Mouse (Mus musculus) brain, adult 2 months (tissue): ENCODE results near the gene Parp11.

Source experiments
- DNase-seq: peaks from one replicate; pipeline ENCODE4 v3.0.0; 2011; ENCODE audit warnings: low read depth, low spot score

Parp11 gene

DNA sequence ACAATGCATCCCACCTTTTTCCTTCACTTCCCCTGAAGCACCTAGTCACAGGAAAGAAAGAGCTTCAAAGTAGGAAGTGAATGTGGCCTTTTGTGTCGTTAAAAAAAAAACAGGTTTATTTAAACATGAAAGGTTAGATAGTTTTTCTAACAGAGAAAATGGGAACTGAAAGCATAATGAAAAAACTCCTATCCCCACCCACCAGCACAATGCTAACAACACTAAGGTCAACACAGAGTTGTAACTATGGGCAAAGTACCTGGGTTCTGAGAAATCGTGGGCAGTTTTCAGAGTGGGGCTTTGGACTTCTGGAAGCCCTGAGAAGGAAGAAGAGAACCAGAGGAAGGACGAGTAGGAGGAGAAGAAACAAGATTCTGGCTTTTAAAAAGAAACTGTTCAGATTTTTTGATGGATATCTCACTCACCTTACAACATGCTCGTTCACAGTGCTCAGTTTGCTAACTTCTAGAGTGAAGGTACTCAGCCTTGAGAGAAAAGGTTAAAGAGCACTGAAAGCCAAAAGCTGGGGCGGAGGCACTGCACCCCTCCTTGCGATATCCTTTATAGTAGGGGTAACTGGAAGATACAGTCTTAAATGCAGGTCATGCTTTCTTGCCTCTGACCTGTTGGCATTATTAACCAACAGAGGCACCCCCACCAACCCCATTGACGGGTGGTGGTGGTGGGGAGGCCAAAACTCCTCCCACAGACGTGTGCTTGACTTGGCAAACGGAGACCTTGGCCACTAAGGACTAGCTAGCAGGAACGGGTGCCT, 1.2 kb downstream of the Parp11 start:
- DNase-seq = no peak

DNA sequence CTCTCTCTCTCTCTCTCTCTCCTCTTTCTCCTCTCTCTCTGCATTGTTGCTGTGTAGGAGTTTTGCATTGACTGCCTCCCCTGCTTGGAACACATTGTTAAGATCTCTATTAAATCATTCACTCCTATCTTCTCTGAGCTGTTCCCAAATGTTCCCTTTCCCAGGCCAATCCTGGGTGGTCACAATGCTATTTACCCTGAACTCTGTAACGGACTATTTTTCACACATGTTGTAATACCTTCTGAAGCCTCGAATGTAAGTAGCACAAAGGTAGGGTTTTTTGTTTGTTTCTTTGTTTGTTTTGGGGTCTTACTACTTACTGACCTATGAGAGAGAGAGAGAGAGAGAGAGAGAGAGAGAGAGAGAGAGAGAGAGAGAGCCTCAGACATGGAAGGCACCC, 2.2 kb downstream of the Parp11 start:
- no peak for DNase-seq

DNA sequence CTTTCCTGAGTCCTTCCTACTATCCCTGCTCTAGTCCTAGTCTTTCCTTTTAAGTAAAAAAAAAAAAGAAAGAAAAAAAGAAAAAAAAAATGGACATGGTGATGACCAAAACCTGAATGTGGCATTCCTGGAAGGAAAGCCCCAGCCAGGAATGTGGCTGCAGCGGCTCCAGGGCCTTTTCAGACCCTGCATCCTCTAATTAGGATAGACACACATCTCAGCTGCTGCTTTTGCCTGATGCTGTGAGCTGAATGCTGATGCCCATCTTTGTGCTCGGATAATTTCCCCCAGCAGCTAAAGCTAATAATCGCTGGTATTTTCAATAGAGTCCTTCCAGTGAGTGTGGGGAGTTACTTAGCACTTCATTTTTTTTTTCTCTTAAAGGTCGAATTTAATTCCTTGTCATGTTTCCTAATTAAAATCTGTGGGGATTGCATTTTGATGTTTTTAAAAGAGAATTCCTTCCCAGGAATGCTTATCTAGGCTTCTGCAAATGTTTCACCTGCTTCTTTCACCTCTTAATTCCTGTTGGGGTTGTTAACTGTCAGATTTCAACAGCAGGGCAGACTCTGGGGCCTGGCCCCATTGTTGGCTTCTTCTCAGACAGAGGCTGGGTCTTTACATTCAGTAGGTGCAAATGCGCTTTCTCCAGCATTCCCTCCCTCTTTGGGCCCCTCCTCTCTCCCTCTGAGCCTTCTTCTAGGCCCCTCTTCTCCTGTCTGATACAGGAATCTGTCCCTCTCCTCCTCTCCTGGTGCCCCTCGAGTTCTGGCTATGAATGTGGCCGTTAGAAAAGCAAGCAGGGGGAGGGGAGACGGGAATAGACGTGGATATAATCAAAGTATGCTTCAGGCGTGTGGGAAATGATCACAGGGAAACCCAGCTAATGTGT, 3.1 kb downstream of the Parp11 start:
- DNase-seq = no peak

DNA sequence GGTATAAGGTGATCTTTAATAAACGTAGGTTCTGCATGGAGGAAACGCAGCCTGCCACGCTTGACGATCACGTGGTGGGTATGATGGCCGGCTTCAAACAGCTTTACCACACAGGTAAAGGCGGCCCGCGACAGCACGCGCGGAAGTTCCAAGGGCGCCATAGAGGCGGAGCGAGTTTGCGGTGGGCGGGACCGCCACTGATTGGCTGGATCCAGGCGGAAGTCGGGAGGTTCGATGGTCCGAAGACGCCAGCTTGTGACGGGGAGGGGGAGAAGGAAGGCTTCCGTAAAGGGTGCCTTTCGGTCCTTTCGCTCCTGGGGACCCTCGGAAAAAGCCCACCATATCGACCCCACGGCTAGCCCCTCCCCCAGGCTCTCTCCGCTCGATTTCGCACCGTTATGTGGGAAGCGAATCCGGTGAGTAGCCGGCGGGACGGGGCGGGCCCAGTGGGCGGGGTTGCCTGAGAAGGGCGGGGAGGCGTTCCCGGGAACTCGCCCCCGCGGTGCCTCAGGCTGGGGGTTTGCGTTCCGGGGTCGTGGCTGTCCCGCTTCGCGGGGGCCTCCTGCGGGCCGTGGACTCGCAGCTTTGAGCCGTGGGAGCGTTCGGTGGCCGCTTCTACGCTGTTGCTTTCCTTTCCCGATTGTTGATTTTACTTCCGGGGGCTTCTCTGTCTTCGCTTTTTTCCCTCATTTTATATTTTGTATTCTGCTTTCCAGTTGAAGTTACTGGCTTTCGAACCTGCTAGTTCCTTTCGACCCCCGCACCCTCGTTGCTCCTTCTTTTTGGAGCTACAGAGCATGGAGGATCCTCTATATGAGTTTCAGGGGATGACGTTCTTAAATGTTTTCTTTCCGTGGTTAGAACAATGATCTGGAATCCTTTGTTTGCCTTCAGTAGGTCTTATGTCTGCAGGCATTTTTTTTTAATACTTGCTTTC, 7.0 kb downstream of the Parp11 start:
- DNase-seq = peak; percentile 95

DNA sequence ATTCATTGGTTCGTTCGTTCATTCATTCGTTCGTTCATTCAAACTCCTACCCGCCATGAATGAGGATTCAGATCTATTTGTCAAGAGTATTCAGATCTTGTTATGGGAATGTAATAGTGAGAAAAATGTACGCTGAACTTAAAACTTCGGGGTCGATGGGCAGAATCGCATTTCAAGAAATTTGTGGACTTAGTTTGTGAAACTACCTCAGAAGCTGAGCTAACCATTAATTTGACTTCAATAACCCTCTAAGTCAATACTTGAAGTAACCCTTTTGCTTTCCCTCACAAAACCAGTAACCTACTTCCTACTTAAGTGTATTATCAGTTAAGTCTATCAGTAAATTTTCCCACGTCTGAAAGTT, 7.7 kb downstream of the Parp11 start:
- no peak for DNase-seq

DNA sequence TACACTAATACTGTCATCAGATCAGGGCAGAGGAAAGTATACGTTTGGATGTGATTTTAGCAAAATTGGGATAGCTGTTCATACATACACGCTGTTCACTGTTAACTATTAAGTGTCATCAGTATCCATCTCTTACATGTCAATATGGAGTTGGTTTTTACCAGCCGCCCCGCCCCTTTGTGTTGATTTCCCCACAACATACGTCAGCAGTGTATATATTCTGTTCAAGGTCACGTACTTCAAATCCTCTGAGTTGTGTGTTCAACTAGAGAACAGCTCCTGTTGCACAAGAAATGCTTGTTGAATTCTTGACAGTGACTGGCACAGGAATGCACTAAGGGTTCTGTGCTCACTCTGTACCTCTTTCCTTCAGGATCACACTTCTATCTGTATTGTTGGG, 8.2 kb downstream of the Parp11 start:
- no peak for DNase-seq

DNA sequence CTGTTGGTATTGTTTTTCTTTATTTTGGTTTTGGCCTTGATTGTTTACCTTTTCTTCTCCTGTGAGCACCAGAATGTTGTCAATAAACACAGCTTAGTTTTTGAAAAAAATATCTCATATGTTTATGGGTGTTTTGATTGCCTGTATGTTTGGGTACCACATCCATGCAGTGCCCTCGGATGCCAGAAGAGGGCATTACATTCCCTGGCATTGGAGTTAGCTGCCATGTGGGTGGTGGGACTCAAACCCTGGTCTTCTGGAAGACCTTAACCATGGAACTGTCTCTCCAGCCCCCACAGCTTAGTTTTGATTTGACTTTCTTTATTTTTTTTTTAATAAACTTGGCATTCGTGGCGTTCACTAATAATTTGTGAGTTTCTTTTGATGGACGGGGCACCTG, 8.8 kb downstream of the Parp11 start:
- DNase-seq = no peak

DNA sequence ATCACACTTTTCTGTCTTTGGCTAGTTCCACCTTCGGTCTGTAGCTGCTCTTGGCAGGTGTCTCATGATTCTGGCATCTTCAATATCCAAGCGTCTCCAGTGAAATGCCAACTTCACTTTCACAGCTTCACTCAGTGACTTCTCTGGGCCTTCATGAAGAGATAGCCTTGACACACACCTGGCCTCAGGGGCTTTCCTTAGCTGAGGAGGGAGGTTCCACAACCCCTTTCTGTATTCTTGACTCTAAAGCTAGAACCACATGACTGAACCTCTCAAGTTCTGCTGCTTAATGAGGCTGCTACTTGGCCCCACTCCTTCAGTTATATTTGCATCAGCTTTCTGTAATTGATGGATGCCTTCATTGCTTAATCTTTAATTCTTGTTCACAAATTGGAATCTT, 10.1 kb downstream of the Parp11 start:
- DNase-seq = no peak

DNA sequence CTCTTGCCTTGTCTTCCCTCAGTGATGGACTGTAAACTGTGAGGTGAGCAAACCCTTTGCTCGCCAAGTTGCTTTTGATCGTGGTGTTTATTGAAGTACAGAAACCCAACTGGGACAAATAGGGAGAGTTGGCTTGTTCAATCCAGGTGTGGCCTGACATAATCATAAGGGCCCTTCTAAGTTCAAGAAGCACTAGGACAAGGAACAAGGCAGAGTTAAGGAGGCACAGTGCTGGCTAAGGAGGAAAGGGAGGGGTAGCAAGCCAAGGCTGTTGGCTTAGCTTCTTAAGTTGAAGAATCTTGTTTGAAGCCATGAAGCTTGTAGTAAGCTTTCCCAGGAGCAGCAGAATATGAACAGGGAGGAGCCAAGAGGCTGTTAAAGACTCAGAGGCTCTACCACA, 13.1 kb downstream of the Parp11 start:
- no peak for DNase-seq

DNA sequence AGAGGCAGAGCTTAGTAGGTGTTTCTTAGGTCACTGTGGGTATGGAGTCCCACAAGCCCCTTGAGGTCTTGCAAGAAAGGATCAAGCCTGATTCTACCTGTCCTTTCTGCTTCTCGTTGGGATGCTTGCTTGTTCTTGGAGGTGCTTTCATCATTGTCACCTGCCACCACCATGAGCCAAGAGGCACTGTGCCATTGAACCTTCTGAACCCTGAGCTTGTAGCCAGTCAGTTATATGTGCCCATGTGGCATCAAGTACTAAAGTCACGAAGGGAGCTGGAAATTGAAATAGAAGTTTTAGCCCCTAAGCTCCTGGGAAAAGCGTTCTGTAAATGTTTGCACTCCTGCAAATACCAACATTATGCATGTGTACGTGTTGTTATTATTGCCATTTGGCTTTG, 14.9 kb downstream of the Parp11 start:
- no peak for DNase-seq

DNA sequence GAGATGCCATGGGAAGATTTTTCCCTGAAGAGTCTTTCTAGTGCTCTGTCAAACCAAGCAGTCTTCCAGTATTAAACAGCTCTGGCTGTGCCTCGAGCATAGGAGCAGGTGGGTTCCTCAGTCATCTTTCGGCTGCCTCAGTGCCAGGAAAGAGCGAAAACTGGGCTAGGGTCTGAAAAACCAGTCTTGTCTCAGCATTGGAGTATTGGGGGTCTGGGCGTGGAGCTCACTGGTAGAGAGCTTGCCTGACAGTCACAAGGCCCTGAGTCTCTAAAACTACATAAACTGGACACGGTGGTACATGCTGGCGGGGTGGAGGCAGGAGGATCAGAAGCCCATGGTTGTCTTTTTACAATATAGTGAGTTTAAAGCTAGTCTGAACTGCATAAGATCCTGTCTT, 15.6 kb downstream of the Parp11 start:
- no peak for DNase-seq

DNA sequence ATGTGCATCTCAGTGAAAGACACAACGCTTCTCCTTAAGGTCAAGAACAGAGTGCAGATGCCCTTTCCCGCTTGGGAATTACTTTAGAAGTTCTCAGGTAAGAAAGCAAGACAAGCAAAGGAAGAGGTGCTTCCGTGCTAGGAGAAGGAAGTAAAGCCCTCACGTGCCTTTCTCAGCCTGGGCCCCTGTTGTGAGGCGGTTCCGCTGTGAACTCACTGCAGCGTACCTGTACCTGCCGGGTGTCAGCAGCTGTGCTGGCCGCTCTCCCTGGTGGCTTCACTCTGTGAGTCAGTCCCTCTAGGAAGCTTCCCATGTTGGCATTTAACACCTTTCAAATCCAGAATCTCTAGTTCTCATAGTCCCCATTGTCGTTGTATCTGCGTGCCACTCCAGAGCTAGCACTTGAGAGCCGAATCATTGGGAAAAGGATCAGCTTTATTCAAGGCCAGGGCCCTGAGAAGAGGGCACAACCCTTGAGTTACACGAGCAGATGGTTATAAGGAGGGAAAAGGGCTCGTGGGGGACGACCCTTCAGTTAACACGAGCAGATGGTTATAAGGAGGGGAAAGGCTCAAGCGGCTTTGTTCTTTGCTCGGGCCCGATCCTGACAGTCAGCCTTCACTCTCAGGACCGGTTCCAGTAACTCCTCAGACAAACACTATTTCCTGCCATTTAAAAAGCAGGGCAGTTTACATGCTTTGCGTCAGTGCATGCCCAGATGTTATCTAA, 16.8 kb downstream of the Parp11 start:
- DNase-seq = no peak

DNA sequence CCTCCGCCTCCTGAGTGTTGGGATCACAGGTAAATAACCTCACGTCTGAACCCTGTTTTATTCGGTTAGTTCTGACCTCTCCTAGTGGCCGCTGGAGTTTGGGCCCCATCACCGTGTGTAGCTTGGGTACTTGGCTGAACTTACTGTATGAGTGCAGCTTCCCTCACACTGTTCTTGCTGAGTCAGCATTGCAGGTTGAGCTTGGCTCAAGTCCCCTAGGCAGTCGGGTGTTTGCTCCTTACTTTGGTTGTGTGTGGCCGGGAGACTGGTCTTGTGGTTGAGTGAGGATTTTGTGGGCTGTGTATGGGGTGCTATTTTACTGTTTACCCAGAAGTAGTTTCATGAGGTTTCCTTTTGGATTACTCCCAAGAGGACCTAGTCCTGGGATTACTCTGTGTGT, 17.9 kb downstream of the Parp11 start:
- no peak for DNase-seq

DNA sequence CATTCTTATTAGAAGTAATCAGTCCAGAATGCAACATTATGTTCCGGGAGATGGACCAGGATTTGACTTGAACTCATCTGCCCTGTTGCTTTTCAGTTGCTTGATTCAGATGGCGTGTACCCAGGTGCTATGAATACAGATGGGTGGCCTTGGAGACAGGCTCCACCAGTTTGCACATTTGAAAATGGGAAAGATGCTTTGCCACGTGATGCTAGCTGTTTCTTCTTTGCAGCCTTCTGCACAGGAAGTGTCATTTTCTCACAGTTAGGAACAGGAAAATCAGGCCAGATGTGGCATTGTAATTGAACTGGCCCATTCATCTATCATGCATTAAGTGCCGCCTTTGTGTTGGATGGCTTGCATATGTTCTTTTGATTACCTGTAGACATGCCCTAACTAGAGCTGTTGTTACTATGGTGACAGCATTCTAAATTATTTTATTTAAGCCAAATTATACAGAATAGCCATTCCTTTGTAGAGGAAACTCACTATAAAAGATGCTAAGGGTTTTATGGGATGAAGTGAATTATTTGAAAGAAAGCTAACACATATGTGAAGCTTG, 20.2 kb downstream of the Parp11 start:
- DNase-seq = peak; percentile 54

DNA sequence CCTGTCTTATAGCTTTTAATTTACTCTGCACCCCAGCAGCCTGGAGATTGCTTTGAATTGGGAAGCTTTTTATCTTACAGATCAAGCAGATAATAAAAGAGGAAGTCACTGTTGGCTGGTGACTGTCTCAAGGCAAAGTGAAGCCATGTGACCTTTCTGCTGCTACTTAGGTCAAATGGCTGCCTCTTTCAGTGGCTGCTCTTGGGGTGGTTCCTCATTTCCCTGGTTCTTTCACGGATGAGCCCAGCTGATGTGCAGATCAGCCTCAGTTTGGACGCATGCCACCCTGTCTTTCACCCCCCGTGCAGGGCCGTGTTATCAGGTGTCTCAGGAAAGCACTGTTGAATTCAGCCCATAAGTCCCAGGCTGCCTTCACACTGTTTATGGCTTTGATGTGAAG, 25.4 kb downstream of the Parp11 start:
- DNase-seq = no peak

DNA sequence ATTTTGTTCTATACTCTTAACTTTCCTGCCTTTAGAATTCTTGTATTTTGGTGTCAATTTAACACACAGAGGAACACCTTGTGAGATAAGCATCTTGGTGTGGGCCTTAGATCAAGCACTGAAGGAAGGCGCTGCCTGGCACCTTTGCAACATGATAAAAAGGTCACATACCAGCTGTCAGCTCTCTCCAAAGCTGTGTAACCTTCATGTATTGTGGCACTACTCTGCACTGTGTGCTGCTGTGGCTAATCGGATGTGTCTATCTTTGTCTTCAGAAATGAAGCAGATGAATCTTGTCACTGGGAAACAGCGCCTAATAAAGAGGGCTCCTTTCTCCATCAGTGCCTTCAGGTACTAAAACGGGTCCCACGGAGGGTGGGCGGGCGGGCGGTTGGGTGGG, 27.3 kb downstream of the Parp11 start:
- no peak for DNase-seq

DNA sequence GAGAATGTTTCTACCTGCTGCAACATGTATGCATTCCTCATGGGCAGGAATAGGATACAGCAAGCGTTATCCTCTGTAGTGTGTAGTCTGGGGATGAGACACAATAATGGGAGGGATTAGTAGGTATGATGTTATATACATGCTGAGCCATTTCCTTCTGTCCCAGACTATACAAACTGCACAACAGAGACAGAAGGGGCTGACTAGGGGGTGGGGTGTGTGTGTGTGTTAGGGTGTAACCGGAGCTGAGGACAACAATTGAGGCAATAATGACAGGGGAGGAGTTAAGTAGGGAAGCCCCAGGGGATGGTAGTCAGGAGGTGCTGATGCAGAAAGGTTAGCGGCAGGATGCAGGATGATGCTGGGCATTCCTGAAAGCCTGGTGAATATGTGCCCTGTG, 28.6 kb downstream of the Parp11 start:
- no peak for DNase-seq

DNA sequence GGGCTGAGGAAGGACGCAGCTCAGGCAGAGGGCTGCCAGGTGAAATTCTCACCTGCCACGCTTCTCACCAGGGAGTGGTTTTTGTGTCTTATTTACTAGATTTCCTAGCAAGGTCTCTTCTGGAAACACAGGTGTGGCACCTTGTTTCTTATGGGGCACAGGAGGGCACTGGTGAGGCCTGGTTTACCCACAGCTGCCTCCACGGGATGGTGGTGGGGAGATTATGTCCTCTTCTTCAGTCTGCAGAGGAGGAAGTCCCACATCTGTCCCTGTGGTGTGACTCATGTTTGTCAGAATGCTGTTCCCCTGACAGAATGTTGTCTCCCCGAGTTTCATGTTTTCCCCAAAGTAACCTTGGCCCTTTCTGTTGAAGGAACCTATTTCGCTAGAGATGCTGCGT, 44.4 kb downstream of the Parp11 start:
- no peak for DNase-seq

DNA sequence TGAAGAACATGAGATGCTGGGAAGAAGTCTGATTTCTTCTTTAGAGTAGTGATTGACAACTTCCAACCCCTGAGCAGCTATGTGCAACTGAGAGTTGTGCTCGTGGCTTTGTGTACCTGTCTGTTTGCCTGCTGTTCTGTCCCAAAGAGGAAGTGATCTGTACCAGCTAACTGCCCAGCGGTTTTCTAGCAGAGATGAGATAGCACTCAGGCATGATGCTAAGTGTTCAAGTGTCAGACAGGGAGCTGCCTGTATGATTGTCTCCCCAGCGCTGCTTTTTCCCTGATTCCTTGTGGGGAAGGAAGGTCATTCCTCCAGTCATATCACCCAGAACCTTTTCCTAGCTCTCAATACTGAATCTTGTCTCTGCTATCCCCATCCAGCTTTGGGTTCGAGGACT, 45.9 kb downstream of the Parp11 start:
- DNase-seq = no peak

DNA sequence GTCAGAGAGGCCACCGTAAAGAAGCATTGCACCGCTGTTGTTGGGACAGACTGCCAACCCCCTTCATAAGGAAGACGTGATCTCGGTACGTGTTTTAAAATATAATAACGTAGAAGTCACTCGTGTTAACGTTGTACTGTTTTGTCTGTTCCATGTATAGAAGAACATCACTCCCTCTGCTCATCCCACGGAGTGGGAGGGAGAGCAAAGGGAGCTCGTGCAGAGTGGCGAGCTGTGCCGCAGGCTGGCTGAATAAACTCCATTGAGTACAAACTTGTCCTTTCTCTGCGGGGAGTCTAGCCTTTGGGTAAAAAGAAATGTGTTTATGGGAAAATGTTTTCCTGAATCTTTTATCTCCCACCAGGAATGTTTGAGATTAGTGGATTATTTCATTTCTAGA, 47.1 kb downstream of the Parp11 start:
- DNase-seq = peak; percentile 56

DNA sequence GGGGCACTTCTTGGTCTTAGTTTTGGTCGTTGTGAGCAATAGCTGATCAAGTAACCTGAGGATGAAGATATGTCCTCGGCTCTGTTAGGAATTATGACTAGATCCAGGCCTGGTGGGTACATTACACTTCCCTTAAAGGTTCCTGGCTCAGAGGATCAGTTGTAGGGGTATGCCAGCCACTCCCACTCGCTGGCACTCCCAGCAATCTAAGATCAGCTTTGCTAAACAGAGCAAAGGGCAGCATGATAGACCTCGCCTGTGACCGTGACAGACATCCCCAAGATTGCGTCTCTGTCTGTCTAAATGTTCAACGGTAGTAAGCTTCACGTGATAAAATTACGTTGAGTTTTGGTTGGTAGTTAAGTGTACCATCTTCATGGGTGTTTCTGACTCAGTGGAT, 47.7 kb downstream of the Parp11 start:
- no peak for DNase-seq
